Mouse (Mus musculus) forebrain, postnatal 0 days (tissue): ENCODE measurements around the gene Elmo1. TPM values are rescaled to one million over a fixed set of nuclear protein-coding genes. Genes with fewer than 3 reads are reported as not detected.

Source experiments
- ATAC-seq: fragments of 200-750 bp; cut with Nextera tagmentation; 2 replicates; pipeline ENCODE4 v1.8.0; 2017; ENCODE audit warnings: mild to moderate bottlenecking, moderate library complexity
- DNase-seq: peaks from one replicate; pipeline ENCODE4 v3.0.0-alpha.2; 2015
- H3K27ac ChIP-seq: fragments of 300-500 bp; sonication (generic); 2 replicates; pipeline ENCODE4 v1.5.1; 2014; ENCODE audit warnings: low read depth, mild to moderate bottlenecking, antibody characterized with exemption, low read length, moderate library complexity, mixed read lengths
- H3K27me3 ChIP-seq: fragments of 300-500 bp; sonication (generic); 2 replicates; pipeline ENCODE4 v1.6.1; 2014; ENCODE audit warnings: mild to moderate bottlenecking, low read length, mixed read lengths; ENCODE audit not compliant: insufficient read depth
- H3K36me3 ChIP-seq: fragments of 300-500 bp; sonication (generic); 2 replicates; pipeline ENCODE4 v1.6.1; 2014; ENCODE audit warnings: mild to moderate bottlenecking, moderate library complexity; ENCODE audit not compliant: insufficient read depth
- H3K4me1 ChIP-seq: fragments of 300-500 bp; sonication (generic); 2 replicates; pipeline ENCODE4 v1.6.1; 2014; ENCODE audit warnings: antibody characterized with exemption; ENCODE audit not compliant: insufficient read depth
- H3K4me2 ChIP-seq: fragments of 300-500 bp; sonication (generic); 2 replicates; pipeline ENCODE4 v1.6.1; 2014; ENCODE audit warnings: low read depth, mild to moderate bottlenecking, moderate library complexity
- H3K4me3 ChIP-seq: fragments of 300-500 bp; sonication (generic); 2 replicates; pipeline ENCODE4 v1.5.1; 2014; ENCODE audit warnings: low read depth, low read length, mixed read lengths
- H3K9ac ChIP-seq: fragments of 300-500 bp; sonication (generic); 2 replicates; pipeline ENCODE4 v1.6.1; 2014; ENCODE audit warnings: mild to moderate bottlenecking
- H3K9me3 ChIP-seq: fragments of 300-500 bp; sonication (generic); 2 replicates; pipeline ENCODE4 v1.6.1; 2016; ENCODE audit warnings: low read length
- CTCF ChIP-seq: sonication (generic); IDR thresholded peaks from 2 replicates; pipeline ENCODE4 v1.5.1; 2016; ENCODE audit warnings: antibody characterized with exemption, control low read depth, low read depth
- WGBS: fragments of 180-500 bp; shearing (Covaris S2); extraction: QIAGEN DNeasy Blood & Tissue Kit; methylation state at CpG from one replicate; pipeline ENCODE4 v1.1.7; 2014; 5-methylcytosine and 5-hydroxymethylcytosine counted together
- polyA plus RNA-seq: library from polyadenylated mRNA; unstranded; fragments of >200 nt; fragmentation: Nextera tagmentation; extraction: Ambion mirVana; gene quantifications from 2 replicates; pipeline ENCODE4 v1.2.1, GENCODE M21; 2015
- total RNA-seq: library from RNA; depleted of rRNA; stranded (reverse); fragments of >200 nt; gene quantifications from 2 replicates; pipeline ENCODE4 v1.2.3, GENCODE M21; 2014

Elmo1 gene
- total and polyA plus RNA-seq, 2 experiments from 2014 or later = 30.9 to 33.5 TPM

DNA sequence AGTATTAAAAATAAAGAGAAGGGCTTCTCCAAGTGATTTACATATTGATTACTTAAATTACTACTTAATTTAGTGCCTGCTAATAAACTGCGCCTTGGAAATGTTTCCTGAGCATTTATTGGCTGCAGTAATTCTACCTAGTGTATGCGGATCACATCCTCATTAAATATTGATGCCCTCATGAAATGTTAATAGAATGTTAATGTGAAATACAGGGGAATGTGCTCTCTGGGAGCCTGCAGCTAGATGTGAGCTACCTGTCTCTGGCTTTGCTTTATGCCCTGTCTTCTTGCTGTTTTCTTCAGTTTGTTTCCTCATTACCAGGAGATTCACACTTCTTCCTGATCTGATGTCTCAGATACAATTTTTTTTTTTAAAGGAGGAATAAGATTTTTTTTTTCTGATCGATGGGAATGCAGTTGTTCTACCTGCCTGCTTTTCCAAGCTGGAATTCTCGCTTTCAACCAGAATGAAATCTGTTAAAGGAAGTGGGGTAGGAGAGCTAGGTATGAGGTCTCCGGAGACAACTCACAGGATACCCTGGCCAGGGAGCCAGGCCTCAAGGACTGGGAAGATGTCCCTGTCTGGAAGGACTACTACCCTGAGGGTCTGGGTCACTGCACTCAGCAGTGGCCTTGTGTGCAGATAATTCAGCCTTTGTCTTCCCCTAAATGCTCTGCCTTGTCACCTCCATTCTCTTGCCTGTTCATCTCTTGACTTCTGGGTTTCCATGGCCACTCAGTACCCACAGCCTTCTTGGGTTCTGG lies 279.8 kb downstream of the Elmo1 start:
- Histone ChIP-seq H3K9me3 (no peaks in the 10 kb centered on the region), H3K27ac (no peak overlapping the region), H3K4me3 (no peak overlapping the region), H3K27me3 (no peaks in the 10 kb centered on the region), H3K4me1 (no peaks in the 10 kb centered on the region), H3K4me2 (no peak overlapping the region), H3K9ac (no peak overlapping the region), H3K36me3 (no peaks in the 10 kb centered on the region)
- WGBS = 67% methylated on average over 5 of the region's 5 CpGs
- TF ChIP-seq CTCF = no peak
- ATAC-seq (no peak), DNase-seq (no peak)

DNA sequence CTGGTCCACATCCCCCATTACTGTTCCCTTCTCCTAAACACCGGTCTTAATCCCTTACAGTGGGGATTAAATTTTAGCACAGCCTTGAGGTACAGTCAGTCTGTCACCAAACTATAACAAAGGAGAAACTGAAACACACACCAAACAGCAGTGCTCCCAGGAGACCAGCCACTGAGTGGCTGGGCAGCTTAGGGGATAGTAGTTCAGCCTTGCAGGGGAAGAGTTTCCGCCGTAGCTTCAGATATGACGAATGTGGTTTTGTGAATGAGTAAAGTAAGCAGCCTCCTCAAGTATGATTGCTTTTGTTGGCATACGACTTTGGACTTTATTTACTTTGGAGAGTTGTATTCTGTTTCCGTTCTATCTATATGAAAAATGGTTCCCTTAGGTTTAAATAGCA lies 281.1 kb downstream of the Elmo1 start:
- Histone ChIP-seq H3K27me3 (no peaks in the 10 kb centered on the region), H3K27ac (no peak overlapping the region), H3K36me3 (no peaks in the 10 kb centered on the region), H3K9ac (no peak overlapping the region), H3K9me3 (no peaks in the 10 kb centered on the region), H3K4me3 (no peak overlapping the region), H3K4me1 (no peaks in the 10 kb centered on the region), H3K4me2 (no peak overlapping the region)
- DNase-seq (no peak), ATAC-seq (no peak)
- TF ChIP-seq CTCF = no peak
- WGBS = 88% methylated on average over 6 of the region's 6 CpGs

DNA sequence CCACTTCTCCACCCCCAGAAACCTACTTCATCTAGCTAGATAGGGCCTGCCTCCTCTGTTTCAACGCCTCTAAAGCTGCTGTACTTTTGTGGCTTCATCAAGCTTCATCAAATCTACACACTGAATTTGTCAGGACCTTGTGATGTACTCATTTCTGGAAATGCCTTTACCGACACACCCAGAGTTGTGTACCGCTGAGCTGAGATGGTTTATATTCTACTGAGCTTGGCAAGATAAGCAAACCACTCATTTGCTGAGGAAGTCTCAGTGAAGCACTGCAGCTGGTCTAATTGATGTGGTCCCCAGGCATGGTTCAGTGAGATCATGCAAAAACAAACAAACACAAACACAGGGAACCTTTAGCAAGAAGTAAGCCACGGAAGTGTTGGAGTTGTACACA lies 281.9 kb downstream of the Elmo1 start:
- no peaks in the 10 kb centered on the region for H3K36me3 ChIP-seq
- DNase-seq (no peak), ATAC-seq (no peak)
- no peaks in the 10 kb centered on the region for H3K9me3 ChIP-seq
- H3K4me1 ChIP-seq = no peaks in the 10 kb centered on the region
- no peak overlapping the region for H3K4me2 ChIP-seq
- WGBS = 80% methylated on average over 4 of the region's 4 CpGs
- no peak for TF ChIP-seq CTCF
- H3K27ac ChIP-seq = no peak overlapping the region
- H3K27me3 ChIP-seq = no peaks in the 10 kb centered on the region
- H3K4me3 ChIP-seq = no peak overlapping the region
- no peak overlapping the region for H3K9ac ChIP-seq

DNA sequence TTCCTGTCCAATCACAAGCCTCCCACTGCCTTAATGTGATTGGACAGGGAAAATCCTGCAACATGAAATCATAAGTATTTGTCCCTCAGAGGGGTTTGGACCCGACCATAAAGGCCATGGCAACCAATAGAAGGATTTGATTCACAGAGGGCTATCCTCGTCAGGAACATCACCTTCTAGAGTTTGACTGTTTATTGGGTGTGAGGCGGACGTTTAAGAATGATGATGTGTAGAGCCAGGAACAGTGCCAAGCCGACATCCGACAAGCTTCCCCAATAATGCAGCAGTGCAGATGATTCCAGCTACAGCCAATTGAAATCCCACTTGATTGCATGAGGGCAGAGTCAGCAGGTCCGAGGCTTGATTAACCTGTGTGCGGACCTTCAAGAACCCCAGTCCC lies 288.5 kb downstream of the Elmo1 start:
- WGBS = 86% methylated on average over 8 of the region's 8 CpGs
- H3K4me1 ChIP-seq = no peaks in the 10 kb centered on the region
- no peak overlapping the region for H3K4me2 ChIP-seq
- ATAC-seq = no peak
- no peak overlapping the region for H3K4me3 ChIP-seq
- TF ChIP-seq CTCF = no peak
- H3K27me3 ChIP-seq = no peaks in the 10 kb centered on the region
- DNase-seq = no peak
- H3K9me3 ChIP-seq = no peaks in the 10 kb centered on the region
- no peak overlapping the region for H3K27ac ChIP-seq
- no peak overlapping the region for H3K9ac ChIP-seq
- H3K36me3 ChIP-seq = no peaks in the 10 kb centered on the region

DNA sequence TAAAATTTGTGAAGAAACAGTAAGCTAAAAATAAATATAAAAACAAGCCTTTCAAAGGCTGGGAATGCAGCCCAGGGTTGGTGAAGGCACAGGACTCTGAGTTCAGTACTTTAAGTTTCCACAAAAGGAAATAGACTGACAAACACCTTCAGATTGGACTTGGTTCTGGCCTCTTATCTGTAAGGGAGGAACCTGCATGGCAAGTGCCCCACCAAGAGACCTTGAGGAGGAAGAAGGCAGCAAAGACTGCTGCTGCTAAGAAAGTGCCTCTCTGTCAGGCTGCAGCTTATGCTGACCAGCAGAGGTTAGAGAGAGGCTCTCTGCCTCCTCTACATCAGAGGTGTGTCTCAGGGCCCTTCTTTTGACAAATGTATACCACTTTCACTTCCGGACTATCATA lies 293.5 kb downstream of the Elmo1 start:
- Histone ChIP-seq H3K27ac (no peak overlapping the region), H3K4me1 (no peaks in the 10 kb centered on the region), H3K9ac (no peak overlapping the region), H3K36me3 (no peaks in the 10 kb centered on the region), H3K4me2 (no peak overlapping the region), H3K4me3 (no peak overlapping the region), H3K9me3 (no peaks in the 10 kb centered on the region), H3K27me3 (no peaks in the 10 kb centered on the region)
- DNase-seq (no peak), ATAC-seq (no peak)
- WGBS = 89% methylated on average over 1 of the region's 1 CpGs
- TF ChIP-seq CTCF = no peak

DNA sequence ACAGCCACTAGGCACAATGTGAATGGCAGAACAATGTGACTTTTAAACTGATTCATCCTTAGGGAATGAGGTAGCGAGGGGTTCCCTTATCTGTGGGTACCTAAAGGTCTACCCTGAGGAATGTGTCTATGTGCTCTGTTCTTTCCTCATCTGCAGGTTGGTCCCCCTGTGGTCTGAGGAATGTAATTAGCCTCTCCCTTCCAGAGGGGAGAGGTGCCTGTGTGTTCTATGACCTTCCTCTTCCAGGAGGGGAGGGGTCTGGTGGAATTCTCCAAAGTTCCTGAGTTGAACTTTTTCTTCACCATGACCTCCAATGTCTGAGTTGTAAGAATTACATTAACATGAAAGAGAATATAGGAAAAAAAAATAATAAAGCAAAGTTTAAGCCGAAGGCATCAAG lies 294.4 kb downstream of the Elmo1 start:
- Histone ChIP-seq H3K36me3 (no peaks in the 10 kb centered on the region), H3K27me3 (no peaks in the 10 kb centered on the region), H3K9ac (no peak overlapping the region), H3K4me3 (no peak overlapping the region), H3K4me2 (no peak overlapping the region), H3K9me3 (no peaks in the 10 kb centered on the region), H3K4me1 (no peaks in the 10 kb centered on the region), H3K27ac (no peak overlapping the region)
- no peak for TF ChIP-seq CTCF
- DNase-seq (no peak), ATAC-seq (no peak)
- WGBS = 91% methylated on average over 2 of the region's 2 CpGs

DNA sequence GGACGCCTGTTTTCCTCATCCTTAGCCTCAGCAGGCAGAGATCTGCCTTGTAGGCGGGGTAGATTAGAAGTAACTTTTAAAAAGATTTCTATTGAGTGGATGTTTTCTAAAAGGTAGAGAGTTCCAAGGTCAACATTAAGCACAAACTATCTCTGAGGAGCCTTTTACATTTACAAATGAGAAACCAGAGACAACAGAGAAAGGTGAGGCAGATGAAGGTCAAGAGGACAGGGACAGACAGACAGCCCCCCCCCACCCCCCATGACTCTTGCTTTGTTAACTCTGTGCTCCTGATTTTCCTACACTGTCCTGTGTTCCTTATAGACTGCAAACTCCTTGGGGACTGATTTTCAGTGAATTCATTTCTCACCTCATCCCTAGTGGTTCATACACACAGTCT lies 295.0 kb downstream of the Elmo1 start:
- H3K36me3 ChIP-seq = no peaks in the 10 kb centered on the region
- H3K27me3 ChIP-seq = no peaks in the 10 kb centered on the region
- no peak for TF ChIP-seq CTCF
- H3K27ac ChIP-seq = no peak overlapping the region
- DNase-seq (no peak), ATAC-seq (no peak)
- no peak overlapping the region for H3K4me2 ChIP-seq
- no peaks in the 10 kb centered on the region for H3K4me1 ChIP-seq
- 83% methylated on average over 2 of the region's 2 CpGs for WGBS
- H3K9me3 ChIP-seq = no peaks in the 10 kb centered on the region
- no peak overlapping the region for H3K9ac ChIP-seq
- H3K4me3 ChIP-seq = no peak overlapping the region
